Mouse (Mus musculus) urinary bladder, postnatal 4 days (tissue): ENCODE results near the gene Edar.

Experiments used
- DNase-seq, 2 experiments: peaks; one replicate each; pipeline ENCODE4 v3.0.0; 2021 to 2022; ENCODE audit warnings: low spot score in 2 of 2

Edar gene

DNA sequence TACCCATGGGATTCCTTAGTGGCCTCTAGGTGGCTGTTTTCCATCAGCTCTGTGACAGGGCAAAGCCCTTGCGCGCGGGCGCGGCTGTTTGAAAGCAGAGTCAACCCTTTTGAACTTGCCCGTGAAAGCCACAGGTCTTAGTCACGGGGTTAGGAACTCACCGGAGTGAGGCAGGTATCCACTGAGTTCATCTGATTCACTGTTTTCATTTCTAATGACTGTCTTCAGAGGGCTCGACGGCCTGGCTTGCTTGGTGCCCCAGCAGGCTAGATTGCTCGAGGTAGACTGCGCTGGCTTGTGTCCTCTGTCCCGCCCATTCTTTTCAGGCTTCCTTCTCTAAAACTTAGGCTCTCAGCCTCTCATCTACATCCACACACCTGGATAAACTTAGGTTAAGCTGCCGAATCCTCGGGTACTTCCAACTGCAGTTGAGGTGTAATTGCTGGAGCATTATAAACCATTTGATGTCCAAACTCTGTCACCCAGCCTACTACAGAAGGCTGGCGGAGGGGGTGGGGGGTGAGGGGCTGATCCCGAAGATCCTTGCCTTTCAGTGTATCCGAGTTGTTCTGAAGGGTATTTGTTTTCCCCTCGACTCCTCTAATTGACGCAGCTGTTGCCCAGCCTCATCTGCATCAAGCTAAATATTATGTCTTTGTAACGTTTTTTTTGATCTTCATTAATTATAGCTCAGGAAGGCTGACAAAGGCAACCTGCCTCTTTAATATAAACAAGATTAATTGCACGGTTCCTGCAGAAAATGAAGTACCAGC lies 24.0 kb downstream of the Edar start:
- no peak for DNase-seq

DNA sequence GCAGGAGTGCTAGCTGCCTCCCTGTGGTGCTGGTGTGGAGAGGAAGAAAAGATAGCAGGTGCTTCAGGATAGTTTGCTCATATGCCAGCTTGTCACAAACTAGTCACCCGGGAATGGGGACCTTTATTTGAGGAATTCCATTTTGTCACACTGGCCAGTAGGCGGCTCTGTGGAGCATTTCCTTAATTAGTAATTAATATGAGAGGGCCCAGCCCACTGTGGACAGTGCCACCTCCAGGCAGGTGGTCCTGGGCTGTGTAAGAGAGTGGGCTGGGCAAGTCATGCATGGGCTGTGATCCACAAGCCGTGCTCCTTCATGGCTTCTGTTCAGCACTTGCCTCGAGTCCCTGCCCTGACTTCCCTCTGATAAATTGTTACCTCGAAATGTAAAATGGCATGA lies 26.7 kb downstream of the Edar start:
- no peak for DNase-seq

DNA sequence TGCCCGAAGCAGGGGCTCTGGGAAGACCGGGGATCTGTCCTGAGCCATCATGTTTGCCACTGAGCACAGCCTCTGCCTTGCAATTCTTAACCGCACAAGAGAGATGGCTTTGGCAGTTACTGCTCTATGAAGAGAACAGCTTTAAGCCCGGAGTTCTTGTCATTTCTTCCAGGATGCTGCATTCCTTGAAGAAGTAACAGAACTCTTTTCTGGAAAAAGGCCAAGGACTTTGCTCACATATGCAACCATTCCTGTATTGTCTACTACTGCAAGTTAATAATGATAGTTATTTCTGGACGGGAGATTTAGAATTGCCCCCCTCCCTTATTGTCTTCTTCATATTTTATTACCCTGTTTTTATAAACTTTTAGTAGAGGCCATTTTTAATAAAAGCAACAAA lies 30.8 kb downstream of the Edar start:
- DNase-seq, result no peak

DNA sequence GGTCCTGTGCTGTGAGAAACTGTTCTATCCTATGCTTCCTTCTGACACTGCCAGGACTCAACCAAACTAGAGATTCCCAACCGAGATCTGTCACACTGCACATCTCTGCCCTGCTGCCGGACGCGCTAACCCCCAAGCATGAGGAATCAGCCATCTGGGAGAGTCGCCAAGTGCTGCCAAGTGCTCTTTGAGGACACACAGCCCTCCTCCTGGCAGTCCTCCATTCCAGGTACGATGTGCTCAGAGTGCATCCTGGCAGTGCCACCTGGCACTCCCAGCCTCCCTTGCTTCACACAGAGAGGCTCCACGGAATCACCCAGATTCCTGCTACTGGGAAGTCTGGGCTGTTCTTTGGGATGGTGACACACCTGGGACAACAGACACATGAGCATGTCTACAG lies 31.3 kb downstream of the Edar start:
- DNase-seq, result no peak

DNA sequence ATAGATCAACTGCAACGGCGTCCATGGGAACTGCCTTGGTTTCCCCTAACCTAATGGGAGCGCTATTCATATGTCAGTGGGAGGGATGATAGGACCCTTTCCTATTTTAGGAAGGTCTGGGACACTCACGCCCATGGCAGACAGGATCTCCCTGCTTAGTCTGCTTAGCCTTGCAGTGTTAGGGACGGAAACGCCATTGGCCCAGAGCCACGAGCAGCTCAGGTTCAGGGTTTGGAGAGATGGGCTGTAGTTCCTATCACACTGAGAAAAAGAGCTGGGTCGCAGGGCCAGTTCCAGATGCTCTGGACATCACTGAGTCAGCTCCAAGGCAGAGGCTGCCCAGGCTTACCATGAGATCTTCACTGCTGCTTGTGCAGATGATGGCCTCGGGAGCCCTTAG lies 32.5 kb downstream of the Edar start:
- no peak for DNase-seq

DNA sequence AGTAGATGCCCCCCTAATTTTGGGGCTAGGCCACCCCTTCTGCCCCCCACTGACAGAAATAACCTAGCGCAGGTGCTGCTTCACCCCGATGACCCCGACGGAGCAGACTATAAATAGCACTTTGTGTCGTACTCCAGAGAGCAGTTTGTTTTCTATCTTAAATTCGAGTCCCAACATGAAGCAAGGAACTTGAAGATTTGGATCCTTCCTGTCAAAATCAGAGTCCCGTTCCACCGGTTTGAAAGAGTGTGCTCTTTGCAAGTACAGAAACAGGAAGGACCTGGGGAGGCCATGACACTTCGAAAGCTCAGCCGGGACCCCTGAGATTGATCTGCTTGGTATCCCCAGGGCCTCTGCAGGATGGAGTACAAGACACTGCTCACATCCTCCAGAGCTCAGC lies 33.8 kb downstream of the Edar start:
- DNase-seq, result no peak

DNA sequence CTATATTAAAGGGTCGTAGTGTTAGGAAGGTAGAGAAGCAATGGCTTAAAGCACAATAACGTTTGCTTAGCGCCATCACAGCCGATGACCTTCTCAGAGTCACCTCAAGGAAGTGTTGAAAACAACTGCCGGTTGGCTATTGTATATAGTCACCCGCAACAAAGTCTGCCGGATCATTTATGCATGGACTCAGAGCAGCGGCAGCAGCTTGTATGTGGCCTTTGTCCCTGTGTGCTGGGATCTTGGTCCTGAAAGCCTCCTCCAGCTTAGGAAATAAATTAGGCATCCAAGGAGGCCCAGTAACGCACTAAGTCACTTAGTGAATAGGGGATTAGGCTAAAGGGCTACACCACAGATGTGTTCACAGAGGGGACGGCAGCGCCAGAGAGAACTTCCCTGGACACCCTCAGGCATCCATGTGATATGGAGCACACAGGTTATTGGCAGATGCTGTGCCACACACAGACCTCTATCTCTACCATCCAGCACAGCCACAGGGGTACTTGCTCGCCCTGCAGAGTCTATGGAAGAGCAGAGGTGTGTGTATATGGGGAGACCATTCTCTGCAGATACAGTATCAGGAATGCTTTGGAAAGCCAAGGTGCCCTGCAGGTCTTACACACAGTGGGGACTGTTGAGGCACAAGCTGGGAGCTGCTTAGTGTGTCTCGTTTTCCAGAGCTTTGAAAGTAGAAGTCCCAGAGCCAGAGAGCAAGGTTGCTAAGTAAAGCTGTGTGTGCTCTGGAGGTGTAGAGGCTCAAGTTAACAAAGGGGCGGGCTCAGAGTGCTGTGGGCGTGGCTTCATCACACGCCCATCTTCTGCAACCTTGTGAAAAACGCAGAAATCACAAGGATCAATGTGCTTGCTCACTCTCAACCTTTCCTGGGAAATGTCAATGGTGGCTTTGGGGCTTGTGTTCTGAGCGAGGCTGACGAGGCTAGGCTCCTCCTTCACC lies 34.7 kb downstream of the Edar start:
- DNase-seq, result no peak

DNA sequence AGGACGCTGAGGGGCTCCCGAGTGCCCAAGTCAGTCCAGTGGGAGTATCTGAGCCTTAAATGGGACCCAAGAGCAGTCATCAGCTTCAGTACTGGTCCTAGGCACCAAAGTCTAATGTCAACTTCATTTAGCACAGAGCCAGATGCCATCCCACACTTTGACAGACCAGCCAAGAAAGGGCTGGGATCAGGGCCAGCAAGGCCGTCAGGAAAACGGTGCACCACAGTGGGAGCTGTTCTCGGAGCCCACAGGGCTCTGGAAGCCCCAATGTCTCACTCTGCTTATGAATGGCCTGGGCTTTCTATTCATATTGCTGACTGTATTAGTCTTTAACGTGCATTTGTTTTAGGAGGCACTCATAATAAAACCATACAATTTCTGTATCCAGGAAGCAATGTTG lies 36.2 kb downstream of the Edar start:
- DNase-seq, result no peak

DNA sequence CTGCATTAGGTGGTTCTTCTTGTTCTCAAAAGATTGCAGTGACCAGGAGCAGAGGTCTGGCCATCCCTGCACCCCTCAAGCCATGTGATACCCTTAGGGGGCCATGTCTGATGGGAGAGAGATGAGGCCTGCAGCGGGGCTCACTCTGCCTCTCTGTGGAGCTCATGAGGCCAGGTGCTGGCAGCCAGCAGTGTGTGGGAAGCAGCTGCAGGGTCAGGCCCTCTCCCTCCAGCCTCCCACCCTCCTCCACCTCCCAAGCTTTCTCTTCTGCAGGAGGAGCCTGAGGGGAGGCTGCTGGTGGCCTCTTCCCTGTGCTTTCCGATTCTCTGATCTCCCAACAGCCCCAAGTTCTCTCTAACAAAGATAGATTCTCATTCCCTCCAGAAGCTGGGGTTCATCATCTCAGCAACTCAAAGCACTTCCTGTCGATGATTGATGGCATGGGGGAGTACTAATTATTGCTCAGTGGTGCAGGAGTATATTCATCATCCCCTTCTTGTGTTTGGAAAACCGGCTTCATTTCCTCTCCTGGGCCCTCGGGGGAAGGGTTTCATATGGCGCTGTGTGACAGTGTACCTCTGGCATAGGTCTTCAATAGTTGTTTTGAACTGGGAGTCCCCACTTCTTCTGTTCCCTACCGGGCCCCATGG lies 38.9 kb downstream of the Edar start:
- DNase-seq, result no peak

DNA sequence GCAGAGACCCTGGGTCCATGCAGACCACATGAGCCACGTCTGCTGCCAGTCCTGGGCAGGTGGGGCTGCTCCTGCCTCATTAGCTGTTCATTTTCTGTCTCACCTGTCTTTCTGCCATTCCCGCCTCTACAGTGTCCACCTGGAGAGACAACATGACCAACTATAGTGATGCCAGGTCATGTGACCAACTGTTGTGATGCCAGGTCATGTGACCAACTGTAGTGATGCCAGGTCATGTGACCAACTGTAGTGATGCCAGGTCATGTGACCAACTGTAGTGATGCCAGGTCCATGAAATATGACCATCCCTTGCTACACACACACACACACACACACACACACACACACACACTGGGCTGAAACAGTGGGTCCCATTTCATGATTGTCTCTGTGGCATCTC lies 41.9 kb downstream of the Edar start:
- no peak for DNase-seq

DNA sequence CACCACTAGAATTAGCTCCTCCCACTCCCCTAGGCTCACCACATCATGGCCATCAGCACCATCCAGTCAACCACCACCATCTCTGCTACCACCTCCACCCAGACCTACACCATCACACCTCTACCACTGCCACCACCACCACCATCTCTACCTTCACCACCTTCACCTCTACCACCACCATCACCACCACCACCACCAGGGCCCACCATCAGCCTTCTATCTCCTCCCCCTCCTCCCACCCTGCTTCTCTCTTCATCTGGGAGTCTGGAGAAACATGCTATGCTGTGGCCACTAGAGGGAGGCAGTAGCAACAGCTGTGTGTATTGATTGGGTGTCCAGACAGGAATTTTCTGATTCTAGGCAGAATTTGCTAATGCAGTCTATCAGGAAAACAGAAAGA lies 47.9 kb downstream of the Edar start:
- DNase-seq, result no peak

DNA sequence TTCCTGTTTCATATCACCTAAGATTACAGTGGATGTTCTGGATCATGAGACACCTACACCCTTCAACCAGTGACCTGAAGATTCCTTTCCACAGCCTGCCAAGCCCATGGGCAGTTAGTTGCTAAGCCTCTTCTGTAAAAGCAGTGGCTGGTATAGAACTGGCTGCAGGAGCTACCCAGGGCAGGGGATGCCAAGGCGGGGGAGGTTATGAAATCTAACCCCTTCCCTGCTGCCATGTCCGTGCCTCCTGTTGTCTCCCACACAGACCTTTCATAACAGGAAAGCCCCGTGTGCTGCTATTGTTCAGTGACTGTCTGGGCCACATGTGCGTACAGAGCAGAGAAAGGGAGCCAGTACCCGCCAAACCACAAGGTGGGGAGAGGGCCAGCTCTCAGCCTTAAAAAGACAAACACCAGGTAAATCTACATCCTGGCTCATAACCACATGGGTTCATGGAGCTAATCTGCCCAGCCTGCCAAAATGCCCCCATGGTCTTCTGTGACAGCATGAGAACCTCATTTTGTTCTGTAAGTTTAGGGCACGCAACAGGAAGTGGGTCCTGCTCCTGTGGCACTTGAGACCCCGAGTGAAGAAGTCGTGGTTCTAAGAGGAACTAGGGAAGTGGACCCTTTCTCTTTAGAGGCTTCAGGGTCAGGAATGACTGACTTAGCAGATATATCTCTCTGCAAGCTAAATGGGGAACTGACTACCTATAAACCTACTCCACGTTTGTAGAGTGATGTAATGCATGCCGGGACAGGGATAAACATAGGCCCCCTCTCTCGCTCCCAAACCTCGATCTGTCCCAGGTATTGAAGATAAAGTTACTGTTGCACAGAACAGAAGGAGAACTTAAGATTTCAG lies 50.4 kb downstream of the Edar start:
- DNase-seq, result no peak

DNA sequence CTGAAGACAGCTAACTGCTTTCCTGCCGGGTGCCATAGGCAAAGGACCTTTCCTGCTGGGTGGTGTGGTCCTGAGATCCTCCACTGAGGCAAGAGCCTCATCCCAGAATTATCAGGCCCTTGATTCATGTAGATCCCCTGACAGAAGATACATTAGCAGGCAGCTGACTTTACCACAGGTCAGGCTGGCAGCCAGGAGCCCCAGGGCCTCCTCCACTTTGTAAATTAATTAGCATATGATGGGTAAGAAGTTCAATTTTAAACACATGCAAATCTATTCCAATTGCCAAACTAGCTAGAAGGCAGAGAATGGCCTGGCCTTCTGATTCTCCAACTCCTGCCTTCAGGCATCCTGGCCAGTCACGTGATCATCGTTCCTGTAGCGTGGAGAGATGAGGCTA lies 56.2 kb downstream of the Edar start:
- no peak for DNase-seq

DNA sequence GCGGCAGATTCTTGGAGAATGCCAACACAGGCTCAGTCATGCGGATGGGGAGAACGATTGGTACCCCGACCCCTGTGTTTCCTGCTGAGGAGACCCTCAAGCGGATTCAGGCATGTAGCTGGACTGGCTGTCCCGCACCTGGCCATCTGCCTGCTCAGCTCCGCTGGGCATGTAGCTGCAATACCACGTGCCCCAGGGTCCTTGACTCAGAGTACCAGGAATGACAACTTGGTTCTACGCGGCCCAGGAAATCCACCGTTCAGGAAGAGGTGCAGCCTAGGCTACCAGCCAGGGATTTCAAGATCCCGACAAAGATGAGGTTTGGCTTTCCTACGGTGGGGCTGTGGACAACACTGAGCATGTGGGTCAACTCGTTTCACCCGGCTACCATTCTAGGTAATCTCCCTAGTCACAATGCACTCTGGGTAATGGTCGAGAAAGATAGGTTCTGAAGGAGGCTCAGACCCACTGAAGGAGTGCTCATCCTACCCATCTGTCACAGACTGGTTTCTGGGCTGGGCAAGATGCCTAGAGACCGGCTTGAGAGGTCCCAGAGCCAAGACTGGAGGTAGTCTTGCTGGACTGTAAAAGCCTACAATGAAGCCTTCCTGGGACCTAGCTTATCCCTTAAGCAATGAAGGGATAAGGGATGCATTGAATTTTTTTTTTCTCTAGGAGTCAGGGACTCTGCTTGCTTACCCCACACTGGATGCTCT lies 56.8 kb downstream of the Edar start:
- DNase-seq, result no peak

DNA sequence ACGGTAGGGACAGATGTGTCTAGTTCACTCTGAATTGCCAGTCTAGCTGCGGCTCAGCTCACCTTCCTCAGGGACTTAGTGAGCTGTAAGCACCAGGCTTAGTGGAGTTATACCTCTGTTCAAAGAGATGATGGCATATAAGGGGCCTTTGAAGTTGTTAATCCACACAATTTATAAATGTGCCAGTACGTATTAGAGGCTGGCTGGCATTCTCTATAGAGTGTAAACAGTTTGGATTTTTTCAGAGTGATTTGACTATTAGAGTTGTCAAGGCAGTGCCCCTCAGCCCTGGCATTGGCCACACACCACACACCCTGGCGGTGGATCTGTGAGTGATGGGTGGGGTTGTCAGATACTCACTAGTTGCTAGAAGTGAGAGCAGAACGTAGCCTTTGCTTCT lies 58.9 kb downstream of the Edar start:
- DNase-seq, result no peak

DNA sequence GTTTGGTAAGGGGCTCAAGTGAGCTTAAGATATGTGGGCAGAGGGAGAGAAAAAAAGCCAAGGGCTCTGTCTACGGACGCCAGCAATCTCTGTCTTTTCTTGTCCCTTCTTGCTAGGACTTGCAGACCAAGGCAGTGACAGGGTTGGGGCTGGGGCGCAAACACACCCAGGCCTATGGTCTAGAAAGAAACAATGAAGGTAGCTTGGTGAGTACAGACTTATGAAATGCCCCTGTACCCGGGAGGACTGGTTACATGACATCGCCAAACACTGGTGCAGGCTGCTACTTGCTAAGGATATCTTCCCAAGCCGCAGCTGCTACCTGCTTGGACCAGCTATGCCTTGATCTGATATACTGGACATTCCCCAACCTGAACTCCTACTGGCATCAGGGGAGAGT lies 60.9 kb downstream of the Edar start:
- peak in 1 of 2 experiments; percentile 35 for DNase-seq

DNA sequence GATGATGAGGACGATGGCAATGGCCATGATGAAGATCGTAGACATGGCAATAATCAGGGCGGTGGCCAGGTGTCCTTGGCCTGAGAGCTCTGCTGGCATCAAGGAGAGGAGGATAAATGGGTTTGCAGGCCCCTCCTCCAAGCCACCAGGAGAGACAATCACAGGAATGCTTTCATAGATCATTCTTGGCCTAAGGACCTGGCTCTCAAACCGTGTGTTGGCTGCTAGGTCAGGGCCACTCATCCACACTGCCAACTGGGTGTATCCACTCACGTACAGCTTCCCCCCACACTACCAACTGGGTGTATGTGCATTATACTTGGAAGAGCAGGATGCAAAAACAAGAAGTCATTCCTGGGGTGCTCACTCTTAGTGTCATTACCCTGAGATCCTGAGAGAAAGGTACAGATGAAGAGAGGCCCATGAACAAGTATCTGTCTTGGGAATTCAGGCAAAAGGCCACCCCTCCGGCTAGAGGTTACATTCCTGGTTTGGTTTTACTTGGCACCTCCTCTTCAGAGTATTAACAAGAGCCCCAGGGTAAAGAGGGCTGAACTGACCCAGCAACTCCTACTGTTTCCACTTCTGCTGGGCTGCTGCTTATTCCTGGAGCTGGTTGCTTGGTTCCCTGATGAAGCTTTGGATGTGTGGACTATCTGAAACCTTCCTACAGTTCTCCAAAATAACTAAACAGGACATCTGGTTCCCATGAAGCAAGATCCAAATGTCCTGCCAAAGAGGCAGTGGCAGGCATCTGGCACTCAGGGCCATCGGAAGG lies 64.8 kb downstream of the Edar start:
- DNase-seq, result no peak

DNA sequence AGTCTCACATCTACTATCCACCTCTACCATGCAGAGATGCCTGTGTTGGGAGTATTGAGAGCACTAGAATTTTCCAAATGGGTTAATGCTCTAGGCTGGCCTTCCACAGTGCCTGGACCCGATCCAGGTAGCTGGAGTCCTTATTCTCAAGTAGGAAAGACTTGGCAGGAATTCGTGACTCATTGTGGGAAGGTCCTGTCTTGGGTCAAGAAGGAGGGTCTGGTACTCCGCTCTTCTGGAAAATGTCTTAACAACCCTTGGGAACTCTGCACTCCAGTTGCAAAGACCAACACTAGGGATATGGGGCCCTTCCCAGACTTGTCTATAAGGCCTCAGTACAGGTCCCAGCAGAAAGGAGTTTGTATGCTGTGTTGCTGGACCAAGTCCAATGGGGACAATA lies 66.6 kb downstream of the Edar start:
- no peak for DNase-seq

DNA sequence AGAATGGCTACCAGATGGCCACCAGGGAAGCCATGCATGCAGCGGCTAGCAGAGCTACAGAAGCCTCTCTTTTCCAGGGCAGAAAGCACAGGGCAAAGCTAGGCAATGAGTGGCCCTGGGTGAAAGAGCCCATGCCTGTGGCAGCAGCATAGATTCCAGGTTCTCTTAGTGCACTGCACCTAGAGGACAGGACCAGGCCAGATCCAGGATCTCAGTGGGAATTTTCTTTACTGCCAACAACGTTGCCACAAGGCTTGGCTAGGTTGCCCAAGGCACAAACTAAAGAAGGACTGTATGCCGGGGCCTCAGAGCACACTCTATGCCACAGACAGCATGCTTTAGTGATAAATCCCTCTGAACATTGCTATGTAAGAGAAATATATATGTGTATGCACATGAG lies 69.1 kb downstream of the Edar start:
- DNase-seq, result no peak

DNA sequence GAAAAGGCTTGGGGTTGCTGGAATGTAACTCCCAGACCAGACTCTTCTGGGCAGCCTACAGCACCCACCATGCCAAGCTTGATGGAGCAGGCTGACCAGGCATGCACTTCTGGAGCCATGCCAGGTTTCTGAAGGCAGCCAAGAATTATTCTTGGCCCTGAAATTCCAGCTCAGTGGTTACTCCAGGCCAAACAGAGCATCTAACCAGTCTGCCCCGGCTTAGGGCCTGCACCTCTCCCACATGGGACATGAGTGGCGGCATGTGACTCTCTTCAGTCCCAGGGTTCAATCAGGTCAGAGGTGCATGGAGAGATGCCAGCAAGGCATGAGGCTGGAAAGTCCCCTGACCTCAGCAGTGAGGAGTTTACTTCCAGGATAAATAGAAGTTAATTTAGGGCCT lies 70.7 kb downstream of the Edar start:
- peak; percentile 57 to 75 for DNase-seq
